Mouse (Mus musculus): Measurements from ENCODE around the gene Tnfrsf26. TPM values are rescaled to one million over a fixed set of nuclear protein-coding genes. Genes with fewer than 3 reads are reported as not detected.
"Not testable (repeated sequence)": the region's sequence is repeated elsewhere in the genome, so short reads cannot be mapped to it uniquely, and the experiment has no call there.

Tnfrsf26 gene
- 0.16 and 0.84 TPM in 2 replicates for polyA plus RNA-seq (2014; fragmentation: Nextera tagmentation; extraction: Ambion mirVana)

DNA sequence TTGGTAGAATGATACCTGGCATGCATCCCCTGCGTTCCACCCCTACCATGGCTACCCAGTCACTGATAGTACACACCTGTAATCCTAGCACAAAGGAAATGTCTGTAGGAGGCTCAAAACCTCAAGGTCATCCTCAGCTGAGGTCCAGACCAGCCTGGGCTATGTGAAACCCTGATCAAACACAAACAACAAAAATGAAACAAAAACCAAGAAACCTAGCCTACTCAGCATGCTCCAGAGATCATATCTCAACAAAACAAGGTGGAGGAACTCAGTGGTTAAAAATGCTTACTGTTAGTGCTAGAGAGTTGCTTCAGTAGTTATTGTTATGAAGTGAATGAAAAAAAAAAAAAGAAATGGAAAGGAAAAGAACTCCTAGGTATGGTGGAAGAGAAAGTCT lies at the start of gene Tnfrsf26:
Gene Tnfrsf26, minus strand, starts transcription at position 183 of the 400 bp plus-strand sequence.
- Histone ChIP-seq H3K4me1 (ENCODE audit: control insufficient read depth, insufficient read depth, low read length) (no peaks in the 10 kb centered on the region), H3K4me2 (no peak within 1 kb of the TSS), H3K27ac (ENCODE audit: low read depth, low read length) (no peak within 1 kb of the TSS), H3K36me3 (ENCODE audit: control insufficient read depth, insufficient read depth, low read length) (no peaks in the 10 kb centered on the region), H3K9me3 (replicated peaks; ENCODE audit: control insufficient read depth, low read length) (no peaks in the 10 kb centered on the region), H3K4me3 (ENCODE audit: low read depth, low read length) (no peak within 1 kb of the TSS), H3K9ac (ENCODE audit: low read depth, low read length) (no peak within 1 kb of the TSS), H3K27me3 (ENCODE audit: control insufficient read depth, insufficient read depth, low read length) (no peaks in the 10 kb centered on the region)
- no peak for ATAC-seq (replicated peaks; ENCODE audit: insufficient number of reproducible peaks, low FRiP score, low TSS enrichment)
- 83% methylated on average over 1 of the region's 1 CpGs for WGBS (ENCODE audit: insufficient replicate concordance)

DNA sequence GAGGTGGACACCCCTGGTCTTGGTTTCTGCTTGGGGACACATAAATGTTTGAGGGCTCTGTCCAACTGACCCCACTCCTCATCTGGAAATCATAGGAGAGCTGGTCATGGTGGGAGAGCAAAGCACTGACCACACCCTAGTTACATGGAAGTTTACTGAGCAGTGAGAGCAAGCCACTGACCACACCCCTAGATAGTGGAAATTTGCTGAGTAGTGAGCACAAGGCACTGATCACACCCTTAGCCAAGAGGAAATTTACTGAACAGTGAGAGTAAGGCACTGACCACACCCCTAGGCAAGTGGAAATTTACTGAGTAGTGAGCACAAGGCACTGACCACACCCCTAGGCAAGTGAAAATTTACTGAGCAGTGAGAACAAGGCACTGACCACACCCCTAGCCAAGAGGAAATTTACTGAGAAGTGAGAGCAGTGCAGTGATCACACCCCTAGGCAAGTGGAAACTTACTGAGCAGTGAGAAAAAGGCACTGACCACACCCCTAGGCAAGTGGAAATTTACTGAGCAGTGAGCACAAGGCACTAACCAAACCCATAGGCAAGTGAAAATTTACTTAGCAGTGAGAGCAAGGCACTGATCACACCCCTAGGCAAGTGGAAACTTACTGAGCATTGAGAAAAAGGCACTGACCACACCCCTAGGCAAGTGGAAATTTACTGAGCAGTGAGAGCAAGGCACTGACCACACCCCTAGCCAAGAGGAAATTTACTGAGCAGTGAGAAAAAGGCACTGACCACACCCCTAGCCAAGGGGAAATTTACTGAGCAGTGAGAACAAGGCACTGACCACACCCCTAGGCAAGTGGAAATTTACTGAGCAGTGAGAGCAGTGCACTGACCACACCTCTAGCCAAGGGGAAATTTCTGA lies 38.1 kb upstream of the Tnfrsf26 start:
- Histone ChIP-seq H3K4me3 (ENCODE audit: low read depth, low read length) (no peak overlapping the region), H3K27me3 (ENCODE audit: control insufficient read depth, insufficient read depth, low read length) (no peaks in the 10 kb centered on the region), H3K9me3 (replicated peaks; ENCODE audit: control insufficient read depth, low read length) (no peaks in the 10 kb centered on the region), H3K9ac (ENCODE audit: low read depth, low read length) (no peak overlapping the region), H3K27ac (ENCODE audit: low read depth, low read length) (no peak overlapping the region), H3K4me1 (ENCODE audit: control insufficient read depth, insufficient read depth, low read length) (no peaks in the 10 kb centered on the region), H3K36me3 (ENCODE audit: control insufficient read depth, insufficient read depth, low read length) (no peaks in the 10 kb centered on the region), H3K4me2 (no peak overlapping the region)
- no peak for ATAC-seq (replicated peaks; ENCODE audit: insufficient number of reproducible peaks, low FRiP score, low TSS enrichment)

DNA sequence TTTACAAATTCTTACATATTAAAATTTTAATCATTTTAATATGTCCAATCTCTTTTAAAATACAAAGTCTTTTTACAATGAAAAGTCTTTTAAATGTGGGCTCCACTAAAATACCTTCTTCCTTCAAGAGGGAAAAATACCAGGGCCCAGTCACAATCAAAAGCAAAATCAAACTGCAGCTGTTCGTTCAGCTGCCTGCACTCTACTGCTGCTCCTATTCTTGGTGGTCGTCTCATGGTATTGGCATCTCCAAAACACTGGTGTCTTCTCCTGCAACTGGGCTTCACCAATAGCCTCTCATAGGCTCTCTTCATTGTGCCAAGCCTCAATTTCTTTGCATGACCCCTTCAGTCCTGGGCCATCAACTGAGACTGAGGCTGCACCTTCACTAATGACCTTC lies 34.9 kb upstream of the Tnfrsf26 start:
- ATAC-seq (replicated peaks; ENCODE audit: insufficient number of reproducible peaks, low FRiP score, low TSS enrichment), result no peak
- Histone ChIP-seq H3K9me3 (replicated peaks; ENCODE audit: control insufficient read depth, low read length) (no peaks in the 10 kb centered on the region), H3K27ac (ENCODE audit: low read depth, low read length) (no peak overlapping the region), H3K36me3 (ENCODE audit: control insufficient read depth, insufficient read depth, low read length) (no peaks in the 10 kb centered on the region), H3K9ac (ENCODE audit: low read depth, low read length) (no peak overlapping the region), H3K4me1 (ENCODE audit: control insufficient read depth, insufficient read depth, low read length) (no peaks in the 10 kb centered on the region), H3K27me3 (ENCODE audit: control insufficient read depth, insufficient read depth, low read length) (no peaks in the 10 kb centered on the region), H3K4me2 (no peak overlapping the region), H3K4me3 (ENCODE audit: low read depth, low read length) (no peak overlapping the region)
- WGBS (ENCODE audit: insufficient replicate concordance), result 67% methylated on average over 2 of the region's 2 CpGs

DNA sequence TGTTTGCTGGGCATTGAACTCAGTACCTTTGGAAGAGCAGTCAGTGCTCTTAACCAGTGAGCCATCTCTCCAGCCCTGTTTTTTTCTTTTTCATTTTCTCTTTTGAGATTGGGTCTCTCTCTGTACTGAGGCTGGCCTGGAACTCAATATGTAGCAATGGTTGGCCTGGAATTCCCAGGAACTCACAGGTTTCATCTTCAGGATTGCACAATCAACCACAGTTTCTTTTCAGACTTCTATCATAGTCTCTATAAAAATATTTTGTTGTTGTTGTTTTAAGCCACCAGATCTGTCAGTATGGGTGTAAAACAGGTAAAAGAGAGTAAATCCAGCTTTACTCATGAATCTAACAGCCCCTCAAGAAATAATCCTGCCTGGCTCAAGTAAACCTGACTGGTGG lies 32.3 kb upstream of the Tnfrsf26 start:
- no peak overlapping the region for H3K9ac ChIP-seq (ENCODE audit: low read depth, low read length)
- no peak for ATAC-seq (replicated peaks; ENCODE audit: insufficient number of reproducible peaks, low FRiP score, low TSS enrichment)
- no peak overlapping the region for H3K27ac ChIP-seq (ENCODE audit: low read depth, low read length)
- H3K4me1 ChIP-seq (ENCODE audit: control insufficient read depth, insufficient read depth, low read length), result no peaks in the 10 kb centered on the region
- no peaks in the 10 kb centered on the region for H3K27me3 ChIP-seq (ENCODE audit: control insufficient read depth, insufficient read depth, low read length)
- no peaks in the 10 kb centered on the region for H3K36me3 ChIP-seq (ENCODE audit: control insufficient read depth, insufficient read depth, low read length)
- no peak overlapping the region for H3K4me3 ChIP-seq (ENCODE audit: low read depth, low read length)
- H3K9me3 ChIP-seq (replicated peaks; ENCODE audit: control insufficient read depth, low read length), result no peaks in the 10 kb centered on the region
- no peak overlapping the region for H3K4me2 ChIP-seq

DNA sequence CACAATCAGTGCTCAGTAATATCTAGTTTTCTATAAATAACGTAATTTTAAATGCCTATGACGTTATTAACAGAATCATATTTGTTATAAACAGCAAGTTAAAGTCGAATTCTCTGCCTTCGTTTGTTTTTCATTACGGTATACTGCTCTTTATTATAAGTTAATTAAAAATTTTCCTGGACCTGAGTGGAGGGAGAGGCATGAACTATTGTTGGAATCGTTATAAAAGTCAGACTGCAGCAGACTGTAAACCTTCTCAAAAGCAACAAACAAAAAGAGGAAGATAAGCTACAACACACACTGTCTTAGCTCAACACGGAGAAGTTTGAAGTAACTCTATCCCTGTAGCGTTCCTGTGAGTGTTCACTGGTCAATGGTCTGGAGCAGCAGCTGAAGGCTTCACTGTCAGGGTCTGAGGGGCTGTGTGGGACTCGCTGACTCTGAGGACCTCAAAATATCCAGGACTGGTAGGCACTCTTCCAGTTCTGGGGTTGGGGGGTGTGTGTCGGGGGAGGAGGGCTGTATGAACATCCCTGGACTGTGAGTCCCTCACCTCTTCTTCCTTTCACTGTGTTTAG lies 21.3 kb upstream of the Tnfrsf26 start:
- WGBS (ENCODE audit: insufficient replicate concordance), result 56% methylated on average over 10 of the region's 10 CpGs
- not testable (repeated sequence) for H3K36me3 ChIP-seq (ENCODE audit: control insufficient read depth, insufficient read depth, low read length); H3K9ac ChIP-seq (ENCODE audit: low read depth, low read length); ATAC-seq (replicated peaks; ENCODE audit: insufficient number of reproducible peaks, low FRiP score, low TSS enrichment); H3K9me3 ChIP-seq (replicated peaks; ENCODE audit: control insufficient read depth, low read length); H3K27me3 ChIP-seq (ENCODE audit: control insufficient read depth, insufficient read depth, low read length); H3K4me1 ChIP-seq (ENCODE audit: control insufficient read depth, insufficient read depth, low read length); H3K27ac ChIP-seq (ENCODE audit: low read depth, low read length)
- Histone ChIP-seq H3K4me2 (peak overlapping the region; percentile 95), H3K4me3 (ENCODE audit: low read depth, low read length) (peak overlapping the region; percentile 69)

DNA sequence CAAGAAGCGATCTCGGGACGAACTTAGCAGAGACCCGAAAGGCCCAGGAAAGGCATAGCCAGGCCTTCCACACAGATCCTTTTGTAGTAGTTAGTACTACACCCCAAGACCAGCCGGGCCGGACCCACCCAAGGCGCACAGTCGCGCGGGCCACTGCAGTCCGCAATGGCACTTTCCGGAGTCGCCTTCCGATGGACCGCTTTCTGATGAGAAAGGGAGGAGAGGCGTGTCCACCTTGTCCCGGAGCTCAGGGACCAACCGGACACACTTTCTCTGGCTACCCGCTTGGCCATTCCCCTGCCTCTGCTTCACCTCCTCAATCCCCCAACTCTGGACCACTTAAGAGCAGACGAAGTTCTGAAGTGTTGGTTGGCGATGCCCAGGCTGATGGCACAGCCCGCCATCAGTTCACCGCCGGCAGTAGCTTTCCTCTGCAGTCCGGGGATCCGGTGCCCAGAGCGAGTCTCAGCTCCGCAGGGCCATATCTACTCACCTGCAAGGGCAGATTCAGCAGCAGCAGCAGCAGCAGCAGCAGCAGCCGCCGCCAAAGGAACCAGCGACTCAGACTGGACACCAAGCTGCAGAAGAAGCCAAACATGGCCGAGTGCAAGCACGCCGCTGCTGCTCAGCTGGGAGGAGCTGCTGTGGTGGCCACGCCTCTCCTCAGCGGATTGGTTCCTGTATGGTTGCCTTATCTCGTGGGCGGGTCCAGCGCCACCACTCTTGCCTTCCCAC lies 20.7 kb upstream of the Tnfrsf26 start, which contains the start of gene Tnfrsf22:
Gene Tnfrsf22, minus strand, starts transcription at position 628 of the 735 bp plus-strand sequence.
- Histone ChIP-seq H3K4me1 (ENCODE audit: control insufficient read depth, insufficient read depth, low read length) (no peaks in the 10 kb centered on the region), H3K36me3 (ENCODE audit: control insufficient read depth, insufficient read depth, low read length) (no peaks in the 10 kb centered on the region), H3K4me3 (ENCODE audit: low read depth, low read length) (peak within 1 kb of the TSS; percentile 69), H3K27me3 (ENCODE audit: control insufficient read depth, insufficient read depth, low read length) (no peaks in the 10 kb centered on the region), H3K9ac (ENCODE audit: low read depth, low read length) (peak within 1 kb of the TSS; percentile 63), H3K9me3 (replicated peaks; ENCODE audit: control insufficient read depth, low read length) (no peaks in the 10 kb centered on the region), H3K27ac (ENCODE audit: low read depth, low read length) (no peak within 1 kb of the TSS), H3K4me2 (peak within 1 kb of the TSS; percentile 95)
- ATAC-seq (replicated peaks; ENCODE audit: insufficient number of reproducible peaks, low FRiP score, low TSS enrichment), result peak; percentile 84; the same call in 1 of the 2 replicates
- WGBS (ENCODE audit: insufficient replicate concordance), result 4% methylated on average over 39 of the region's 39 CpGs

DNA sequence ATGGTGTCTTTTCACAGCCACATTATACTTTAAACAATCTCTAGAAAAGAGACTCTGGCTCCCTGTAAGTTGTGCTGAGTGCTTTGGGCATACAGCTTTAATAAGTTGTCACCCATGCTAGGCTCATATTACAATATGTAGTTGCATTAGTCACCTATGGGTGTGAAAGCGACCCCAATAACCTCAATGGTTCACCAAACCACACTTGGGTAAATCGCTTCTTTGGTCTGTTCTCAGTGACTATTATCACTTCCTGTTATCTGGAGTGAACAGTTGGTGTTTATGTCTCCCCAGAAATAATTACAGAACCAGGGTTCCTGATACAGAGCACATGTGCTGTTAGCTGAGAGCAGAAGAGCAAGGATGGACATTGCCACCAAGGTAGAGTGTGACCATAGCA lies 15.4 kb upstream of the Tnfrsf26 start:
- H3K36me3 ChIP-seq (ENCODE audit: control insufficient read depth, insufficient read depth, low read length); H3K4me1 ChIP-seq (ENCODE audit: control insufficient read depth, insufficient read depth, low read length); H3K9me3 ChIP-seq (replicated peaks; ENCODE audit: control insufficient read depth, low read length); H3K4me3 ChIP-seq (ENCODE audit: low read depth, low read length); ATAC-seq (replicated peaks; ENCODE audit: insufficient number of reproducible peaks, low FRiP score, low TSS enrichment); H3K27ac ChIP-seq (ENCODE audit: low read depth, low read length); H3K9ac ChIP-seq (ENCODE audit: low read depth, low read length); H3K27me3 ChIP-seq (ENCODE audit: control insufficient read depth, insufficient read depth, low read length); H3K4me2 ChIP-seq: not testable (repeated sequence)
- WGBS (ENCODE audit: insufficient replicate concordance), result 66% methylated on average over 2 of the region's 2 CpGs

DNA sequence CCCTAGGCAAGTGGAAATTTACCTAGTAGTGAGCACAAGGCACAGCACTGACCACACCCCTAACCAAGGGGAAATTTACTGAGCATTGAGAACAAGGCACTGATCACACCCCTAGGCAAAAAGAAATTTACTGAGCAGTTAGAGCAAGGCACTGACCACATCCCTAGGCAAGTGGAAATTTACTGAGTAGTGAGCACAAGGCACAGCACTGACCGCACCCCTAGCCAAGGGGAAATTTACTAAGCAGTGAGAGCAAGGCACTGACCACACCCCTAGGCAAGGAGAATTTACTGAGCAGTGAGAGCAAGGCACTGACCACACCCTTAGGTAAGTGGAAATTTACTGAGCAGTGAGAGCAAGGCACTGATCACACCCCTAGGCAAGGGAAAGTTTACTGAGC lies 8.2 kb upstream of the Tnfrsf26 start:
- Histone ChIP-seq H3K9ac (ENCODE audit: low read depth, low read length) (no peak overlapping the region), H3K4me1 (ENCODE audit: control insufficient read depth, insufficient read depth, low read length) (no peaks in the 10 kb centered on the region), H3K9me3 (replicated peaks; ENCODE audit: control insufficient read depth, low read length) (no peaks in the 10 kb centered on the region), H3K27ac (ENCODE audit: low read depth, low read length) (no peak overlapping the region), H3K27me3 (ENCODE audit: control insufficient read depth, insufficient read depth, low read length) (no peaks in the 10 kb centered on the region), H3K36me3 (ENCODE audit: control insufficient read depth, insufficient read depth, low read length) (no peaks in the 10 kb centered on the region), H3K4me3 (ENCODE audit: low read depth, low read length) (no peak overlapping the region), H3K4me2 (no peak overlapping the region)
- no peak for ATAC-seq (replicated peaks; ENCODE audit: insufficient number of reproducible peaks, low FRiP score, low TSS enrichment)
- 88% methylated on average over 1 of the region's 1 CpGs for WGBS (ENCODE audit: insufficient replicate concordance)

Measured in heart, embryonic 11.5 days (tissue).